Mouse (Mus musculus): ENCODE results near the gene Trim30c. TPM values are rescaled to one million over a fixed set of nuclear protein-coding genes. Genes with fewer than 3 reads are reported as not detected.
A peak's percentile ranks its signal among the peaks of the same experiment; 100 is the strongest.
"Not testable (repeated sequence)": the region's sequence is repeated elsewhere in the genome, so short reads cannot be mapped to it uniquely, and the experiment has no call there.

Trim30c gene
- total and polyA plus RNA-seq, 2 experiments from 2014 or later: 0.88 TPM; not detected in 1

GRCm38 (mm10) chr7:104366339-104366738 lies 34.3 kb downstream of the Trim30c start:
- H3K36me3 ChIP-seq (ENCODE audit: insufficient read depth, low read length): no peaks in the 10 kb centered on the region
- H3K4me1 ChIP-seq (ENCODE audit: insufficient read depth, low read length): no peaks in the 10 kb centered on the region
- H3K4me3 ChIP-seq (ENCODE audit: low read depth, low read length): no peak overlapping the region
- DNase-seq (ENCODE audit: low spot score) (no peak), ATAC-seq (ENCODE audit: low FRiP score) (no peak)
- no peak overlapping the region for H3K4me2 ChIP-seq (ENCODE audit: low read depth, low read length, poor library complexity, severe bottlenecking)
- no peak overlapping the region for H3K9ac ChIP-seq (replicated peaks; ENCODE audit: low read length, poor library complexity, severe bottlenecking)
- H3K27ac ChIP-seq (ENCODE audit: low read depth, low read length): no peak overlapping the region
- no peaks in the 10 kb centered on the region for H3K27me3 ChIP-seq (ENCODE audit: insufficient read depth, low read length)
- TF ChIP-seq CTCF (IDR thresholded peaks at IDR 0.05): no peak
- H3K9me3 ChIP-seq (ENCODE audit: low read length): no peaks in the 10 kb centered on the region

DNA sequence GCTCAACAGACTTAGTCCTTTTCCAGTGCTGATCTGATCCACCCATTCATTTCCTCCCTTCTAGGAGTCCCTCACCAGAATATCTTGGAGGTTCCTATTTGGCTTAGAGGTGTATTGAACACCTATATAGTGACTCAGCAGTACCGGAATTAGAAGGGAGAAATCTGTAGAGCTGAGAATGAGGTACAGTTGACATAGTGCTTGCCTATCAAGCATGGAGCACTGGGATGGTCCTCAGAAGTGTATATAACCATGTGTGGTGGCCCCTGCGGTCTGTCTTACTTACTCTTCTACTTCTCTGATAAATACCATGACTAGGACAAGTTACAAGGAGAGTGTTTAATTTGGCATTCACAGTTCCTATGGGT lies 47.1 kb downstream of the Trim30c start:
- H3K4me1 ChIP-seq (ENCODE audit: insufficient read depth, low read length): no peaks in the 10 kb centered on the region
- DNase-seq (ENCODE audit: low spot score): no peak
- no peaks in the 10 kb centered on the region for H3K27me3 ChIP-seq (ENCODE audit: insufficient read depth, low read length)
- no peaks in the 10 kb centered on the region for H3K36me3 ChIP-seq (ENCODE audit: insufficient read depth, low read length)
- no peak overlapping the region for H3K27ac ChIP-seq (ENCODE audit: low read depth, low read length)
- WGBS: 77% methylated on average over 2 of the region's 2 CpGs
- no peaks in the 10 kb centered on the region for H3K9me3 ChIP-seq (ENCODE audit: low read length)
- no peak overlapping the region for H3K4me2 ChIP-seq (ENCODE audit: low read depth, low read length, poor library complexity, severe bottlenecking)
- no peak overlapping the region for H3K4me3 ChIP-seq (ENCODE audit: low read depth, low read length)
- H3K9ac ChIP-seq (replicated peaks; ENCODE audit: low read length, poor library complexity, severe bottlenecking): no peak overlapping the region
- no peak for ATAC-seq (ENCODE audit: low FRiP score)
- no peak for TF ChIP-seq CTCF (IDR thresholded peaks at IDR 0.05)

- Histone ChIP-seq H3K4me2 (ENCODE audit: low read depth, low read length, poor library complexity, severe bottlenecking) (peak within 1 kb of the TSS; percentile 10), H3K36me3 (ENCODE audit: insufficient read depth, low read length) (no peaks in the 10 kb centered on the region), H3K9me3 (ENCODE audit: low read length) (no peaks in the 10 kb centered on the region), H3K9ac (replicated peaks; ENCODE audit: low read length, poor library complexity, severe bottlenecking) (no peak within 1 kb of the TSS), H3K27me3 (ENCODE audit: insufficient read depth, low read length) (no peaks in the 10 kb centered on the region), H3K27ac (ENCODE audit: low read depth, low read length) (no peak within 1 kb of the TSS), H3K4me1 (ENCODE audit: insufficient read depth, low read length) (no peaks in the 10 kb centered on the region), H3K4me3 (ENCODE audit: low read depth, low read length) (peak within 1 kb of the TSS; percentile 15; the same call in 1 of the 2 replicates)
- TF ChIP-seq CTCF (IDR thresholded peaks at IDR 0.05): no peak
- DNase-seq (ENCODE audit: low spot score) (peak; percentile 62), ATAC-seq (ENCODE audit: low FRiP score) (peak; percentile 87)
- WGBS: 8% methylated on average over 14 of the region's 14 CpGs
Measured at GRCm38 (mm10) chr7:104352717-104353599, 47.7 kb downstream of the Trim30c start, which contains the start of gene Trim12c. Trim12c (minus strand) TSS chr7:104353362.

- H3K9ac ChIP-seq (replicated peaks; ENCODE audit: low read length, poor library complexity, severe bottlenecking); H3K36me3 ChIP-seq (ENCODE audit: insufficient read depth, low read length); H3K4me1 ChIP-seq (ENCODE audit: insufficient read depth, low read length); H3K4me3 ChIP-seq (ENCODE audit: low read depth, low read length); H3K27me3 ChIP-seq (ENCODE audit: insufficient read depth, low read length); ATAC-seq (ENCODE audit: low FRiP score); H3K4me2 ChIP-seq (ENCODE audit: low read depth, low read length, poor library complexity, severe bottlenecking); H3K9me3 ChIP-seq (ENCODE audit: low read length); DNase-seq (ENCODE audit: low spot score); H3K27ac ChIP-seq (ENCODE audit: low read depth, low read length): not testable (repeated sequence)
- WGBS: 87% methylated on average over 4 of the region's 4 CpGs
Measured at GRCm38 (mm10) chr7:104348043-104348442, 52.6 kb downstream of the Trim30c start.

GRCm38 (mm10) chr7:104340744-104341143 lies 59.9 kb downstream of the Trim30c start:
- not testable (repeated sequence) for H3K27me3 ChIP-seq (ENCODE audit: insufficient read depth, low read length); ATAC-seq (ENCODE audit: low FRiP score); H3K9me3 ChIP-seq (ENCODE audit: low read length); H3K4me3 ChIP-seq (ENCODE audit: low read depth, low read length); DNase-seq (ENCODE audit: low spot score); H3K4me2 ChIP-seq (ENCODE audit: low read depth, low read length, poor library complexity, severe bottlenecking); H3K9ac ChIP-seq (replicated peaks; ENCODE audit: low read length, poor library complexity, severe bottlenecking); H3K36me3 ChIP-seq (ENCODE audit: insufficient read depth, low read length); H3K27ac ChIP-seq (ENCODE audit: low read depth, low read length); H3K4me1 ChIP-seq (ENCODE audit: insufficient read depth, low read length)
- 92% methylated on average over 2 of the region's 4 CpGs for WGBS

- H3K4me1 ChIP-seq (ENCODE audit: insufficient read depth, low read length); H3K4me2 ChIP-seq (ENCODE audit: low read depth, low read length, poor library complexity, severe bottlenecking); H3K4me3 ChIP-seq (ENCODE audit: low read depth, low read length); ATAC-seq (ENCODE audit: low FRiP score); DNase-seq (ENCODE audit: low spot score); H3K9ac ChIP-seq (replicated peaks; ENCODE audit: low read length, poor library complexity, severe bottlenecking); H3K36me3 ChIP-seq (ENCODE audit: insufficient read depth, low read length); H3K27me3 ChIP-seq (ENCODE audit: insufficient read depth, low read length); H3K9me3 ChIP-seq (ENCODE audit: low read length); H3K27ac ChIP-seq (ENCODE audit: low read depth, low read length): not testable (repeated sequence)
- 84% methylated on average over 3 of the region's 3 CpGs for WGBS
Measured at GRCm38 (mm10) chr7:104335547-104335946, 65.1 kb downstream of the Trim30c start.

Other genes starting within 250 kb of the Trim30c start
- gene Olfm5, start 236.0 kb downstream of the Trim30c start, total RNA-seq (2014; rRNA removed): not detected in 2 replicates
- gene Olfm5, start 236.0 kb downstream of the Trim30c start, polyA plus RNA-seq (2015; fragmentation: Nextera tagmentation; extraction: Ambion mirVana): not detected in 2 replicates
- not detected in 2 replicates for gene Olfr648, start 217.4 kb downstream of the Trim30c start, total RNA-seq (2014; rRNA removed)
- gene Olfr648, start 217.4 kb downstream of the Trim30c start, polyA plus RNA-seq (2015; fragmentation: Nextera tagmentation; extraction: Ambion mirVana): 0.39 and 0.42 TPM in 2 replicates
- gene Olfr649, start 204.9 kb downstream of the Trim30c start, total RNA-seq (2014; rRNA removed): not detected in 2 replicates
- gene Olfr649, start 204.9 kb downstream of the Trim30c start, polyA plus RNA-seq (2015; fragmentation: Nextera tagmentation; extraction: Ambion mirVana): not detected in 2 replicates
- gene Trim6, start 182.0 kb downstream of the Trim30c start, total RNA-seq (2014; rRNA removed): 0.11 and 0.33 TPM in 2 replicates
- 0.49 and 0.75 TPM in 2 replicates for gene Trim6, start 182.0 kb downstream of the Trim30c start, polyA plus RNA-seq (2015; fragmentation: Nextera tagmentation; extraction: Ambion mirVana)
- gene Trim34a, start 156.4 kb downstream of the Trim30c start, total RNA-seq (2014; rRNA removed): 1.9 and 2.4 TPM in 2 replicates
- gene Trim34a, start 156.4 kb downstream of the Trim30c start, polyA plus RNA-seq (2015; fragmentation: Nextera tagmentation; extraction: Ambion mirVana): 0.78 and 0.86 TPM in 2 replicates
- gene Trim5, start 112.7 kb downstream of the Trim30c start, total RNA-seq (2014; rRNA removed): 0.05 TPM in 1 of 2 replicates, not detected in the other
- 0.17 and 0.20 TPM in 2 replicates for gene Trim5, start 112.7 kb downstream of the Trim30c start, polyA plus RNA-seq (2015; fragmentation: Nextera tagmentation; extraction: Ambion mirVana)
- 0.71 and 5.0 TPM in 2 replicates for gene Trim12a, start 85.4 kb downstream of the Trim30c start, total RNA-seq (2014; rRNA removed)
- gene Trim12a, start 85.4 kb downstream of the Trim30c start, polyA plus RNA-seq (2015; fragmentation: Nextera tagmentation; extraction: Ambion mirVana): 1.3 and 2.2 TPM in 2 replicates
- gene Trim34b, start 71.4 kb downstream of the Trim30c start, total RNA-seq (2014; rRNA removed): 0.19 TPM in 1 of 2 replicates, not detected in the other
- gene Trim34b, start 71.4 kb downstream of the Trim30c start, polyA plus RNA-seq (2015; fragmentation: Nextera tagmentation; extraction: Ambion mirVana): not detected in 2 replicates
- gene Trim12c, start 47.5 kb downstream of the Trim30c start, total RNA-seq (2014; rRNA removed): 3.5 and 3.6 TPM in 2 replicates
- 0.57 and 0.58 TPM in 2 replicates for gene Trim12c, start 47.5 kb downstream of the Trim30c start, polyA plus RNA-seq (2015; fragmentation: Nextera tagmentation; extraction: Ambion mirVana)
- gene Trim30b, start 31.0 kb downstream of the Trim30c start, total RNA-seq (2014; rRNA removed): not detected in 2 replicates
- gene Trim30b, start 31.0 kb downstream of the Trim30c start, polyA plus RNA-seq (2015; fragmentation: Nextera tagmentation; extraction: Ambion mirVana): 0.11 TPM in 1 of 2 replicates, not detected in the other
- gene Trim30a, start 64.4 kb upstream of the Trim30c start, total RNA-seq (2014; rRNA removed): 1.5 and 1.7 TPM in 2 replicates
- gene Trim30a, start 64.4 kb upstream of the Trim30c start, polyA plus RNA-seq (2015; fragmentation: Nextera tagmentation; extraction: Ambion mirVana): 0.73 and 0.94 TPM in 2 replicates
- 1.7 and 1.9 TPM in 2 replicates for gene Trim30d, start 107.0 kb upstream of the Trim30c start, total RNA-seq (2014; rRNA removed)
- gene Trim30d, start 107.0 kb upstream of the Trim30c start, polyA plus RNA-seq (2015; fragmentation: Nextera tagmentation; extraction: Ambion mirVana): 0.90 and 1.1 TPM in 2 replicates
- not detected in 2 replicates for gene Olfr651, start 149.3 kb upstream of the Trim30c start, total RNA-seq (2014; rRNA removed)
- not detected in 2 replicates for gene Olfr651, start 149.3 kb upstream of the Trim30c start, polyA plus RNA-seq (2015; fragmentation: Nextera tagmentation; extraction: Ambion mirVana)
- gene Olfr652, start 160.1 kb upstream of the Trim30c start, total RNA-seq (2014; rRNA removed): not detected in 2 replicates
- not detected in 2 replicates for gene Olfr652, start 160.1 kb upstream of the Trim30c start, polyA plus RNA-seq (2015; fragmentation: Nextera tagmentation; extraction: Ambion mirVana)
- gene Olfr653, start 176.5 kb upstream of the Trim30c start, total RNA-seq (2014; rRNA removed): not detected in 2 replicates
- not detected in 2 replicates for gene Olfr653, start 176.5 kb upstream of the Trim30c start, polyA plus RNA-seq (2015; fragmentation: Nextera tagmentation; extraction: Ambion mirVana)
- gene Olfr654, start 186.2 kb upstream of the Trim30c start, total RNA-seq (2014; rRNA removed): not detected in 2 replicates
- gene Olfr654, start 186.2 kb upstream of the Trim30c start, polyA plus RNA-seq (2015; fragmentation: Nextera tagmentation; extraction: Ambion mirVana): not detected in 2 replicates
- gene Olfr655, start 200.9 kb upstream of the Trim30c start, total RNA-seq (2014; rRNA removed): 0.38 TPM in 1 of 2 replicates, not detected in the other
- not detected in 2 replicates for gene Olfr655, start 200.9 kb upstream of the Trim30c start, polyA plus RNA-seq (2015; fragmentation: Nextera tagmentation; extraction: Ambion mirVana)
- not detected in 2 replicates for gene Olfr656, start 213.1 kb upstream of the Trim30c start, total RNA-seq (2014; rRNA removed)
- gene Olfr656, start 213.1 kb upstream of the Trim30c start, polyA plus RNA-seq (2015; fragmentation: Nextera tagmentation; extraction: Ambion mirVana): not detected in 2 replicates
- gene Olfr657, start 224.0 kb upstream of the Trim30c start, total RNA-seq (2014; rRNA removed): not detected in 2 replicates
- gene Olfr657, start 224.0 kb upstream of the Trim30c start, polyA plus RNA-seq (2015; fragmentation: Nextera tagmentation; extraction: Ambion mirVana): not detected in 2 replicates
- gene Olfr658, start 246.5 kb upstream of the Trim30c start, total RNA-seq (2014; rRNA removed): 0.05 and 0.42 TPM in 2 replicates
- 0.20 and 0.25 TPM in 2 replicates for gene Olfr658, start 246.5 kb upstream of the Trim30c start, polyA plus RNA-seq (2015; fragmentation: Nextera tagmentation; extraction: Ambion mirVana)